17 mouse cellular contexts compared by ENCODE assay signal in genomic region chr12:36817938-36818337, GRCm38 (mm10).
"Had no signal": no experiment of that assay in that cellular context is flagged by ENCODE, and none has a peak within 500 bp of the region (broad histone marks: within the 10 kb centered on the region; RNA-seq: fewer than 3 reads in every experiment).

No protein-coding gene starts in this region.

- H3K4me1 ChIP-seq: liver, embryonic 13.5 days; liver, embryonic 15.5 days; megakaryocyte, embryonic 14.5 days; midbrain, embryonic 13.5 days; midbrain, embryonic 15.5 days; neural tube, embryonic 12.5 days; stomach, embryonic 15.5 days had no signal

- H3K27ac ChIP-seq: liver, embryonic 13.5 days; liver, embryonic 15.5 days; macrophage; midbrain, embryonic 13.5 days; midbrain, embryonic 15.5 days; neural tube, embryonic 12.5 days; stomach, embryonic 15.5 days; stomach, postnatal 0 days had no signal

- DNase-seq: liver, embryonic 13.5 days; liver, postnatal 0 days; lung, adult 2 months; right cerebral cortex, postnatal 14 days; thymus, adult 2 months; thymus, postnatal 25 days; thymus, postnatal 4 days had no signal

- H3K4me3 ChIP-seq: liver, embryonic 13.5 days; liver, embryonic 15.5 days; megakaryocyte, embryonic 14.5 days; midbrain, embryonic 13.5 days; midbrain, embryonic 15.5 days; neural tube, embryonic 12.5 days; stomach, embryonic 15.5 days had no signal

- H3K4me2 ChIP-seq: liver, embryonic 11.5 days; liver, embryonic 13.5 days; liver, embryonic 15.5 days; midbrain, embryonic 11.5 days; midbrain, embryonic 13.5 days; midbrain, embryonic 15.5 days; neural tube, embryonic 12.5 days; stomach, embryonic 15.5 days had no signal

- H3K36me3 ChIP-seq: liver, embryonic 13.5 days; liver, embryonic 15.5 days; midbrain, embryonic 13.5 days; midbrain, embryonic 15.5 days; neural tube, embryonic 12.5 days; stomach, embryonic 15.5 days had no signal

- ATAC-seq: liver, postnatal 0 days; midbrain, embryonic 13.5 days; midbrain, embryonic 15.5 days had no signal

- H3K27me3 ChIP-seq: liver, embryonic 13.5 days; liver, embryonic 15.5 days; megakaryocyte, embryonic 14.5 days; midbrain, embryonic 13.5 days; midbrain, embryonic 15.5 days; neural tube, embryonic 12.5 days; stomach, embryonic 15.5 days had no signal

- H3K9ac ChIP-seq: liver, embryonic 13.5 days; liver, embryonic 15.5 days; liver, postnatal 0 days; midbrain, embryonic 13.5 days; midbrain, embryonic 15.5 days; neural tube, embryonic 12.5 days; stomach, embryonic 15.5 days had no signal

- H3K9me3 ChIP-seq: liver, embryonic 13.5 days; liver, embryonic 15.5 days; megakaryocyte, embryonic 14.5 days; midbrain, embryonic 13.5 days; midbrain, embryonic 15.5 days; neural tube, embryonic 12.5 days; stomach, embryonic 15.5 days had no signal
